Mouse (Mus musculus): ENCODE data around the gene Gm5849. TPM values are rescaled to one million over a fixed set of nuclear protein-coding genes. Genes with fewer than 3 reads are reported as not detected.
"Not testable (repeated sequence)": the region's sequence is repeated elsewhere in the genome, so short reads cannot be mapped to it uniquely, and the experiment has no call there.

The Gm5849 gene
- total RNA-seq (2015) (not detected in 2 replicates), total RNA-seq (2017) (not detected in 2 replicates)

DNA sequence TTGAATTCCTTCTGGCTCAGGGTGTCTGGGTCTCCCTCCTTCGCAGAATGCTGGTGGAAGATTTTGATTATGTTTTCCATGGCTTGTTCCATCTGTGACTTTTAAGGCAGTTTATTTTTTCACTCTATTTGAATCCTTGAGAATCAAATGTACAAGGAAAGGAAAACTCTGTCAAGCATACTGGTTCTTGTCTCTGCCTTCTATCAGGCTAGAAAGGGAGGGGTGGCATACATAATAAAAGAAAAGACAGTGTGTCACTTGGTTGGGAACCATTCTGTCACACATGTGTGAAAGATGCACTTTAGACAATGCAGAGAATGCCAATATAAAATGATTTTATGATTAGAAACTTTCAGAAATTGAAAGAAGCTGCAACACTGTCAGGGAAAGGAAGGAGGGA lies at the start of gene Gm5849:
Gm5849 (minus strand) TSS at position 101 of the 400 bp plus-strand sequence.
- not testable (repeated sequence) for ATAC-seq (ENCODE audit: poor library complexity, severe bottlenecking)

DNA sequence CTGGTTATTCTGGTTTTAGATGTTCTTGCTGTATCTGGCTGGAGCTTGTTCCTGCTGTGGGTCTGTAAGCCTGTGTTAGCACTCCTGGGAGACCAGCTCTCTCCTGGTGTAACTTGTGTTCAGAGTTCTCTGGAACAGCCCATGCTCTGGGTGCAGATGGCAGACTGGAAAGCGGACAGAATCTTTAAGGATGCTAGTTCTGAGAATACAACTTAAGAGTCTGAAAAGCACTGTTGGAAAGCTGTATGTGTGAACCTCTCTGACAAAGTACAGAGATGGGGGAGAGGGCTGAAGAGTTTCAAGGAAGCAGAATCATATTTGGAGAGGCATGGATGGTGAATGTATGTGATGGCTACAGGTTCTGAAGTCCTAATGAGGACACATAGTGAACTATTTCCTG lies 28.0 kb downstream of the Gm5849 start:
- ATAC-seq (ENCODE audit: poor library complexity, severe bottlenecking) = no peak

- no peak for ATAC-seq (ENCODE audit: poor library complexity, severe bottlenecking)
Observed at GRCm38 (mm10) chr3:90726606-90727005, 51.1 kb downstream of the Gm5849 start, which contains the start of gene Pglyrp4. Gene Pglyrp4, plus strand, starts transcription at chr3:90726906.

Other genes with a start within 250 kb of the Gm5849 start
- gene S100a16, start 240.6 kb downstream of the Gm5849 start, total RNA-seq (2015) = not detected in 2 replicates
- gene S100a16, start 240.6 kb downstream of the Gm5849 start, total RNA-seq (2017) = not detected in 2 replicates
- 0.66 TPM in 1 of 2 replicates, not detected in the other for gene S100a3, start 217.3 kb downstream of the Gm5849 start, total RNA-seq (2015)
- not detected in 2 replicates for gene S100a3, start 217.3 kb downstream of the Gm5849 start, total RNA-seq (2017)
- not detected in 2 replicates for gene S100a2, start 187.6 kb downstream of the Gm5849 start, total RNA-seq (2015)
- gene S100a2, start 187.6 kb downstream of the Gm5849 start, total RNA-seq (2017) = not detected in 2 replicates
- not detected in 2 replicates for gene Gm42674, start 176.0 kb downstream of the Gm5849 start, total RNA-seq (2015)
- gene Gm42674, start 176.0 kb downstream of the Gm5849 start, total RNA-seq (2017) = 2.9 and 5.7 TPM in 2 replicates
- 2,878 and 2,936 TPM in 2 replicates for gene S100a4, start 174.1 kb downstream of the Gm5849 start, total RNA-seq (2015)
- 3,102 and 3,469 TPM in 2 replicates for gene S100a4, start 174.1 kb downstream of the Gm5849 start, total RNA-seq (2017)
- not detected in 2 replicates for gene S100a5, start 169.4 kb downstream of the Gm5849 start, total RNA-seq (2015)
- gene S100a5, start 169.4 kb downstream of the Gm5849 start, total RNA-seq (2017) = 3.4 TPM in 1 of 2 replicates, not detected in the other
- 2,141 and 2,313 TPM in 2 replicates for gene S100a6, start 165.0 kb downstream of the Gm5849 start, total RNA-seq (2015)
- 1,043 and 1,047 TPM in 2 replicates for gene S100a6, start 165.0 kb downstream of the Gm5849 start, total RNA-seq (2017)
- 0.11 and 0.31 TPM in 2 replicates for gene S100a7a, start 123.9 kb downstream of the Gm5849 start, total RNA-seq (2015)
- gene S100a7a, start 123.9 kb downstream of the Gm5849 start, total RNA-seq (2017) = 0.29 TPM in 1 of 2 replicates, not detected in the other
- 16,705 and 21,369 TPM in 2 replicates for gene S100a8, start 108.9 kb downstream of the Gm5849 start, total RNA-seq (2015)
- gene S100a8, start 108.9 kb downstream of the Gm5849 start, total RNA-seq (2017) = 18,572 and 19,307 TPM in 2 replicates
- 25,767 and 33,746 TPM in 2 replicates for gene S100a9, start 82.2 kb downstream of the Gm5849 start, total RNA-seq (2015)
- 12,484 and 18,004 TPM in 2 replicates for gene S100a9, start 82.2 kb downstream of the Gm5849 start, total RNA-seq (2017)
- 0.07 TPM in 1 of 2 replicates, not detected in the other for gene Pglyrp4, start 51.0 kb downstream of the Gm5849 start, total RNA-seq (2015)
- 0.28 and 0.44 TPM in 2 replicates for gene Pglyrp4, start 51.0 kb downstream of the Gm5849 start, total RNA-seq (2017)